Mouse (Mus musculus): ENCODE measurements around the gene Ptafr.

The Ptafr gene

GRCm38 (mm10) chr4:132618850-132619375 lies 55.0 kb downstream of the Ptafr start:
- DNase-seq, result no peak

GRCm38 (mm10) chr4:132620134-132620533 lies 56.3 kb downstream of the Ptafr start:
- no peak for DNase-seq

- peak in 1 of 2 experiments; percentile 28 for DNase-seq
These were observed 57.6 kb downstream of the Ptafr start for GRCm38 (mm10) chr4:132621287-132622068.

- no peak for DNase-seq
These were observed 60.3 kb downstream of the Ptafr start for GRCm38 (mm10) chr4:132624034-132624657.

GRCm38 (mm10) chr4:132628830-132629229 lies 65.0 kb downstream of the Ptafr start:
- DNase-seq, result peak in 1 of 2 experiments; percentile 59

Measured in spleen, adult 18-20 months (tissue).